Mouse (Mus musculus) CD8-positive naive resting alpha-beta T cell, adult 2 months (primary cell): ENCODE results near the gene Npc1l1.

Experiments
- DNase-seq, 2 experiments: peaks; one replicate each; pipeline ENCODE4 v3.0.0; 2022; ENCODE audit warnings: low read depth in 2 of 2, low spot score in 2 of 2

The Npc1l1 gene

GRCm38 (mm10) chr11:6208158-6208557, 21.8 kb downstream of the Npc1l1 start:
- no peak for DNase-seq

GRCm38 (mm10) chr11:6207090-6207489, 22.9 kb downstream of the Npc1l1 start:
- DNase-seq: no peak

- no peak for DNase-seq
These were observed 29.4 kb downstream of the Npc1l1 start for GRCm38 (mm10) chr11:6200570-6200969.

GRCm38 (mm10) chr11:6200087-6200569, 29.8 kb downstream of the Npc1l1 start, which contains the start of gene Nudcd3:
Gene Nudcd3 (minus strand): TSS chr11:6200415.
- peak; percentile 84 to 88 for DNase-seq

GRCm38 (mm10) chr11:6199410-6200086, 30.4 kb downstream of the Npc1l1 start, which contains the start of gene A730071L15Rik:
Gene A730071L15Rik (plus strand): TSS chr11:6200029.
- DNase-seq: no peak

GRCm38 (mm10) chr11:6198449-6198848, 31.5 kb downstream of the Npc1l1 start:
- DNase-seq: no peak

- no peak for DNase-seq
These were observed 33.2 kb downstream of the Npc1l1 start for GRCm38 (mm10) chr11:6196780-6197179.

GRCm38 (mm10) chr11:6187878-6188277, 42.1 kb downstream of the Npc1l1 start:
- peak; percentile 77 to 83 for DNase-seq

- no peak for DNase-seq
These were observed 42.5 kb downstream of the Npc1l1 start for GRCm38 (mm10) chr11:6187399-6187798.

- no peak for DNase-seq
These were observed 45.6 kb downstream of the Npc1l1 start for GRCm38 (mm10) chr11:6184202-6184935.

- DNase-seq: no peak
These were observed 46.7 kb downstream of the Npc1l1 start for GRCm38 (mm10) chr11:6183246-6183645.

- DNase-seq: peak; percentile 20 to 24
These were observed 49.0 kb downstream of the Npc1l1 start for GRCm38 (mm10) chr11:6180811-6181399.

GRCm38 (mm10) chr11:6179194-6179593, 50.7 kb downstream of the Npc1l1 start:
- DNase-seq: no peak

- peak in 1 of 2 experiments; percentile 20 for DNase-seq
These were observed 51.2 kb downstream of the Npc1l1 start for GRCm38 (mm10) chr11:6178673-6179166.

GRCm38 (mm10) chr11:6177781-6178420, 52.0 kb downstream of the Npc1l1 start:
- no peak for DNase-seq

GRCm38 (mm10) chr11:6175506-6175905, 54.4 kb downstream of the Npc1l1 start:
- DNase-seq: no peak

GRCm38 (mm10) chr11:6174719-6175118, 55.2 kb downstream of the Npc1l1 start:
- DNase-seq: no peak

GRCm38 (mm10) chr11:6169041-6169663, 60.8 kb downstream of the Npc1l1 start:
- no peak for DNase-seq

- no peak for DNase-seq
These were observed 63.6 kb downstream of the Npc1l1 start for GRCm38 (mm10) chr11:6166351-6166750.

- no peak for DNase-seq
These were observed 64.4 kb downstream of the Npc1l1 start for GRCm38 (mm10) chr11:6165391-6166081.
